Mouse (Mus musculus): ENCODE data around the gene Ankrd12.

Ankrd12 gene

GRCm38 (mm10) chr17:66076934-66077333, at the start of gene Ankrd12:
Gene Ankrd12, minus strand, starts transcription at chr17:66077089.
- peak; percentile 95 for DNase-seq (ENCODE audit: low spot score)

DNA sequence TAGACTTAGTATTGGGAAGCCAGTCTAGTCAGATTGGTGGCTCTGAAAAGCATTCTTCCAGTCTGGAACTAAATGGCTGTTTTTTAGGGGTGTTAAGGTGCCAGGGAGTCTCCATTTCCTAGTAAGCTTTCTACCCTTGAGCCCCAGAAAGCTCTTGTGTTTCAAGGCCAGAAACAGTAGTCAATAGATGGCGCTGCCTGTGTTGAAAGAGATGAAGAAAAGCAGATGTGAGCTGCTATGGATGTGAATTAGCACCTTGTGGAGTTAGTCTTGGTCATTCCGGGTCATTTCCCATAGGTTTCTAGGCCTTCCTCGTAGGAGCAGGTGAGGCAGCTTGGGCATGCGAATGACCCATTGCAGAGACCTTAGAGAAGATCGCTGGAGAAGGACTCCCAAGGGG, 48.3 kb upstream of the Ankrd12 start:
- no peak for DNase-seq (ENCODE audit: low spot score)

DNA sequence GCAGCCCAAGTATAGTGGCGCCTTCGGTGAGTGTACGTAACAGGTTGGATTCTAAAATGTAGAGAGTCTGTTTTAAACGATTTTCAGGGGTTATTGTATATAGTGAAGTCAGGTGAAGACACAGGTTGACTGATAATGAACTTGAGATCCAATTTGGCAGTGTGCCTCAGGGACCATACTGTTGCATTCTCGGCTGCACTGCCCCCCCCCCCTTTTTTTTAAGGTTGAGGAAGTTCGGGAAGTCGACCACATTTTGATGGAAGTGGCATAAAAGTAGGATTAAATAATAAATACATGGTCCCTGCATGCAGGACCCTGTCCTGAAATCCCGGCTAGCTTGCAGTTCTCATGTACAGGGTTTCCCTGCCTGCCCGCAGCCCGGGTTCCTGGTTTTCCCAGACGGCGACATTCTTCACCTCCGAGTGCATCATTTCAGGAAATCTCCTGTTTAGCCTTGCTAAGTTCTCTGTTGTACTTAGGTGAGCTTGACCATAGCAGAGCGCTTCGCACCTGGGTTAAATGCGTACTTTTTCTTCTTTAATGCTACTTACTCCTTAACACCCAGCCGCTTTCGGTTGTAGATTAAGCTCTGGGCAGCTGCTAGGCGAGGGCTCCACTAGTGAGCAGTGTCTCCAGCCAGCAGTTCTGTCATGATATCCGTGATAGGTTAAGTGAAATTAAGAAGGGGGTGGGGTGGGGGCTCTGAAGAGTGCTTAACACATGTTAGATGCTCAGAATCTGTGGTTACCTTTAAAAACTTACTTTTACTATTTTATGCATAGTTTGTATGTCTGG, 47.1 kb upstream of the Ankrd12 start:
- no peak for DNase-seq (ENCODE audit: low spot score)

DNA sequence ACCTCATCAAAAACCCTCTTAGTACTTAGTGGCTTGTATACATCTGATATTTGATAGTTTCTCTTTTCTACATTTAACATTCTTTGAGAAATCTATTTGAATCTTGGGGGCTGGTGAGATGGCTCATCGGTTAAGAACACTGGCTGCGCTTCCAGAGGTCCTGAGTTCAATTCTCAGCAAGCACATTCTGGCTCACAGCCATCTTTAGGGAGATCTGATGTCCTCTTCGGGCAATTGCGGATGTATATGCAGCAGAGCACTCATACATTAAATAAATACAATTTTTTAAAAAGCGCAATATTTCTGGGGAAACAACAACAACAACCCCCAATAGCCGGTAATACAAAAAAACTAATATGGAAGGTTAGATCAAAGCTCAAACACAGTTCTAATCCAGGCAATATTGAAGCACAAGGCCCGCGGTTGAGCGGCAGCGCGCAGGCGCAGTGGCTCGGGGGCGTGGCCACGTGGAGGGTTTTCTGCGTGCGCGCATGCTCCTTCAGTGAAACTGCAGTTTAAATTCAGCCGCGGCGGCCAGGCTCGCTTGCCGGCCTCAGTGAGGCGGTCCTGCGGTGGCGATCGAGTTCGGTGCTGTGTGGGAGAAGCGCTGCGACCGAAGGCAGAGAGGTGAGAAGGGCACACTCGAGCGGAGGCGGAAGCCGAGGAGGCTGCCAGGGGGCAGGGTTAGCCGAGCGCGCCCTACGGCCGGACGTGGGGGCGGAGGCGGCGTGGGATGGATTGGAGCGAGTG, 46.4 kb upstream of the Ankrd12 start, which contains the start of gene Ddx11:
Gene Ddx11 (plus strand): TSS at position 455 of the 750 bp plus-strand sequence.
- peak; percentile 88 for DNase-seq (ENCODE audit: low spot score)

DNA sequence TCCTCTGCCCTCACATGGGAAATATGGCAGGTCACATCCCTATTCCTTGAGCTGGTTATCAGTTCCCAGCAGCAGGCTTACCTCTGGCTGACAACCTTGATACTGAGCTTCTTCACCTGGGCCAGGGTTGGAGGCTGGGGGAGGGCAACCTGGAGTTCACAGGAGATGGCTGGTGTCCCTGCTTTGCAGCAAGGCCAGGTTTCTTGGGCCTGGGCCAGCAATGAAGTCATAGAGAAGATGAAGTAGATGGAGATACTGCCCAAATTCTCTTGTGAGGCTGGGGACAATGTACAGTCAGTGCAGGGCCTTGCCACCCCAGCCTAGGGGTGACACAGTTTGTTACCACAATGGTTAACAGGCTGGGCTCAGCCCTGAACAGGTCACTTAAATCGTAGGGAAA, 43.8 kb upstream of the Ankrd12 start:
- no peak for DNase-seq (ENCODE audit: low spot score)

GRCm38 (mm10) chr17:66118991-66119390, 42.1 kb upstream of the Ankrd12 start:
- DNase-seq (ENCODE audit: low spot score) = no peak

- DNase-seq (ENCODE audit: low spot score) = no peak
Observed at GRCm38 (mm10) chr17:66112166-66112565, 35.3 kb upstream of the Ankrd12 start.

GRCm38 (mm10) chr17:66111402-66111959, 34.6 kb upstream of the Ankrd12 start, which contains the start of gene Washc1:
Gene Washc1, plus strand, starts transcription at chr17:66111545.
- peak; percentile 86 for DNase-seq (ENCODE audit: low spot score)

DNA sequence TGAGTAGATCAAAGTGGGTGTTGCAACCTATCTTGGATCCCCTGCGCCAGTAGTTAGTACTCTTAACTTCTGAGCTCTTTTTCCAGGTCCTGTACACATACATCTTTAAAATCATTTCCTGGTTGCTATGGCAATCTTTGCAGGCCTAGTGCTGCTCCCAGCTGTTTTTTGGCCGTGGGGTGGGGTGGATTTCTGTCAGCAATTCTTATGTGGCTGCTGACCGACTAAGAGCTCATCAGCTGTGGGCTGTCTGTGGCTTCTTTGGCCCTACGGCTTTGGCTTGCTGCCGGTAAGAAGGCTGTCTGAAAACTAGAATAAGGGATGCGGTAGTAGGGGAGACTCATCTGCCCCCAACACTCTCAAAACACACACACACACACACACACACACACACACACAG, 33.9 kb upstream of the Ankrd12 start:
- no peak for DNase-seq (ENCODE audit: low spot score)

DNA sequence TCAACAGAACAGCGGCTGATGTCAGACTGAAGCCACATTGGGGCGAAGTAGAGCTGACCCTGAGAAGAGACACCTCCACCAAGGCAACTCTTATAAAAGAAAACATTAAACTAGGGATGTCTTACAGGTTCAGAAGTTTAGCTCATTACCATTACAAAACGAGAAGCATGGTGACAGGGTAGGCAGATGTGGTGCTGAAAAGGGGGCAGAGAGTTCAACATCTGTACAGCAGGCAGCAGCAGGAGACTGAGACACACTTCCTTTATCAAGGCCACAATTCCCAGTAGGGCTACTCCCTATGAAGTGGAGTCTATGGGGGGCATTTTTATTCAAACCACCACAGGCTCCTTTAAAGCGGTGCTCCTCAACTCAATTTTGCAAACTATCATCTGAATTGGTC, 31.3 kb upstream of the Ankrd12 start:
- no peak for DNase-seq (ENCODE audit: low spot score)

DNA sequence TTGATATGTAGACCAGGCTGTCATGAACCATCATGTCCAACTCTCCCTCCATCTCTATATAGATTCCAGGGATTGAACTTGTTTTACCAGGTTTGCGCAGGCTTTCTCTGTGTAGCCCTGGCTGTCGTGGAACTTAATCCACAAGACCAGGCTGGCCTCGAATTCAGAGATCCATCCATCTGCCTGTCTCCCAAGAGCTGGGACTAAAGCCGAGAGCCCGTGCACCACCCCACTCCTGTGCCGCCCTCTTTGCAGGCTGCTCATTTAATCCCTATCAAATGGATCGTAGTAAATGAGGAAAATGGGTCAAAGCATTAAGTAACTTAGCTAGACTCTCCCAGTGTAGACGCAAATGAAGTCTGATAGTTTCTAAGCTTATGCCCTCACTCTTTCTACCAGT, 30.6 kb upstream of the Ankrd12 start:
- DNase-seq (ENCODE audit: low spot score) = no peak

DNA sequence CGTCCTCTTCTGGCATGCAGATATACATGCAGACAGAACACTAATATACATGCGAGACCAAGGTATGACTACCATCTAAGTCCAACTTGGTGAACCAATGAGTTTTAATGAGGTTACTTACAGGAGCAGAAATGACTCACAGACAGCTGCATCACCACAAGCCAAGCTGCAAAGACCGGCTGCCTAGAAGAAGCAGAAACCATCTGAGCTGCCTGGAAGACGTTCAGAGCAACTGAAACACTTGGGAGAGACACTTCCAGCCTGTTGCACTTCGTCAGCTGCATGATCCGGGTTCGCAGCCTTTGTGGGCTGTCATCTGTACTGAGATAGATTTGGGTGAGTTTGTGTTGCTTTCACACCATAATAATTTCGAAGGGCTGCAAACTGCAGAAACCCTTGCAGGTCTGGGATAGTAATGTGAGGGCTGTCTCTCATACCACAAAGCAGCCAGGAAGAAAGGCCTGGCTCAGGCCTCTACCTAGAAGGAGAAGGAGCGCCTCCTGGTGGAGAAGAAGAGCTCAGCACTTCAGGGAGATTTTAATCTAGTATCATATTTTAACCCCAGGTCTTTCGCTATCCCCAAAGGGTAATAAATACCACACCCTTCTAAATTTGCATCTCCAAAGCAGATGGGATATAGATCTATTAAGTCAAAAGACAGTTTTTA, 29.8 kb upstream of the Ankrd12 start:
- DNase-seq (ENCODE audit: low spot score) = peak; percentile 71

GRCm38 (mm10) chr17:66104076-66104475, 27.2 kb upstream of the Ankrd12 start:
- DNase-seq (ENCODE audit: low spot score) = no peak

DNA sequence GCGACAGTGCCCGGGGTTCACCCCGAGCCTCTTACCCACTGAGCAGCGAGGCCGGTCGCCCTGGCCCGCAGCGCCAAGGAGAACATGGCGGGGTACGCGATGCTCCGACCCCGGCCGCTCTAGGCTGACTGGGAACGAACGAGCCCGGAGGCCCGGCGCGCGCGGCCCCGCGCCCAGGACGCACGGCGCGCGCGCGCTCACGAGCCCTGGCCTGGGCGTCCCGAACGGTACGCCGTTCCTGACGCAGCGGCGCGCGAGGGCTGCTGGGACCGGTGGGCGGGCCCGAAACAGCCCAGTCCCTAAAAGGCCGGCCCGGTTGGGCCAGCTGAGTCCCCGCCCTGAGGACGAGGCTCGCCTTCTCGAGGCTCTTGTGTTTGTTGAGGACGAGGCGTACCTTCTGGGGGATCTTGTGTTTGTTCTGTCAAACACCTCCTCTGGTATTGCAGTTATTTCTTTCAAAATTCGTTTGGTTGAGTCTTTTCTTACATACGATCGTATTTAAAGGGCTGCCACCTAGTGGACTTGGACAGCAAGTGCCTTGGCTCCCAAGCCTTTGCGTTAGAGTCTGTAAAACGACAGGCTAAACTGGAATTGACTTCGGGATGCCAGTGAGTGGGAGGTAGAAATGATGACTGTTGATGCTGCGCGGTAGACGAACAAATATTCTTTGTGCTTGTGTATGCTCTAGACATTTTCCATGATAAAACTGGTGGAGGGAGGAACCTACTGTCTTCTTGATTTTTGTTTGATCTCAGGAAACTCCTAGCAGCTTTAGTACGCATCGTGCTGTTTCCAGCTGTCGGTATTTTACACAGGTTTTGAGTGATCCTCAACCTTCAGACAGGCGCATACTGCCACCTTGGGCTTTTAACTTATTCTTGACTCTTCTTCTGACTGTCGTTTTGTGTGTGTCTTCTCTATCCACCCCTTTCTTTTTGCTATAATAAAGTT, 24.8 kb upstream of the Ankrd12 start, which contains the start of gene Ndufv2:
Gene Ndufv2 (minus strand): TSS at position 180 of the 951 bp plus-strand sequence.
- peak; percentile 92 for DNase-seq (ENCODE audit: low spot score)

GRCm38 (mm10) chr17:66100566-66101379, 23.9 kb upstream of the Ankrd12 start:
- no peak for DNase-seq (ENCODE audit: low spot score)

DNA sequence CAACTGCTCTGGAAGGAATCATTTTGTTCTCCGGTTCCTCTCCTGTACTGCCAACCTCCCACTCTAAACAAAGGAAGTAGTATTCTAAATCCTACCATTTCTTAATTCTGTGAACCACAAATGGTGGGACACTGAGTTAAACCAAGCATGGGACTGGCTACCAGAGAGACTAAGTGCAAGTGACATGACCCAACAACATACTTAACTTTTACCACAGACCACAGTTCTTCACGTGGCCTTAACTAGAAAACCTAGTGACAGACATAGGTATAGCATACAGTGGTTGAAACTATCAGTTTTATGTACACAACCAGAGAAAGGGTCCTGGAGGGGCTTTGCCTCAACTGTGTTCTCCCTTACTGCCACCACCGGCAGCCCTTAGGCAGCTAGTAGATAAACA, 15.8 kb upstream of the Ankrd12 start:
- DNase-seq (ENCODE audit: low spot score) = no peak

GRCm38 (mm10) chr17:66092065-66092464, 15.2 kb upstream of the Ankrd12 start:
- DNase-seq (ENCODE audit: low spot score) = no peak

DNA sequence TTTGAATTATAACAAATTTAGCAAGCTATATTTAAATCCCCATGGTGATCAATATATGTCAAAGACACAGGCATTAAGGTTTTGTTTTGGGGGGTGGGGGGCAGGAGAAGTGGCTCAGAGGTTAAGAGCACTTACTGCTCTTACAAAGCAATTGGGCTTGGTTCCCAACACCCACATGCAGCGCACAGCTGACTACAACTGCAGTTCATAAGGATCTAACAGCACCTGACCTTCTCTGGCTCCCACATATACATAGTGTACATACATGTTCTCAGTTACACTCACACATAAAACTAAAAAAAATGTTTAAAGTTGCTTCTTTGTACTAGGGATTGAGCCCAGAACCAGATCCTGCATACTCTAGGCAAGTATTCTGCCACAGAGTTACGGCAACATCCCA, 14.5 kb upstream of the Ankrd12 start:
- DNase-seq (ENCODE audit: low spot score) = no peak

- DNase-seq (ENCODE audit: low spot score) = no peak
Observed at GRCm38 (mm10) chr17:66090251-66090650, 13.4 kb upstream of the Ankrd12 start.

DNA sequence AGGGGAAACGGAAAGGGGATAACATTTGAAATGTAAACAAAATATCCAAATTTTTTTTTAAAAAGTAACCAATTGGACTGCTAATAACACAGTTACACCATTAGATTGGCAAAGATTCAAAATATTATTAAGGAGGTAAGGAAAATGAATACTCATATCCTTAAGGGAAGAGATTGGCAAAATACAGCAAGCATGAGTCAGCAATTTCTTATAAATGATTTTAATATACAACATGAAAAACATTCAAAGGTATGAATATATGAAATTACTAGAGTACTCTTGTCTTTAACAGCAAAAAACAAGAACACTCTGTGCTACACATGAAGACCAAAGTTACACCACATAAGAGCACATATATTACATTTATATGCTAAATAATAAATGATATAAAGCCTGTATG, 8.1 kb upstream of the Ankrd12 start:
- no peak for DNase-seq (ENCODE audit: low spot score)

Measured in T-cell, adult 2 months (primary cell).